Mouse (Mus musculus): Measurements from ENCODE around the gene Pam16. TPM values are rescaled to one million over a fixed set of nuclear protein-coding genes. Genes with fewer than 3 reads are reported as not detected.

Gene Pam16
- total RNA-seq, 1 experiment: 131 TPM

- in situ Hi-C loops (cut with MboI; ENCODE audit: low sequenced_read_pairs in 2 of 2, unreplicated experiment in 2 of 2): no loop called here
Measured at GRCm38 (mm10) chr16:4642937-4643336, 18.1 kb upstream of the Pam16 start.

DNA sequence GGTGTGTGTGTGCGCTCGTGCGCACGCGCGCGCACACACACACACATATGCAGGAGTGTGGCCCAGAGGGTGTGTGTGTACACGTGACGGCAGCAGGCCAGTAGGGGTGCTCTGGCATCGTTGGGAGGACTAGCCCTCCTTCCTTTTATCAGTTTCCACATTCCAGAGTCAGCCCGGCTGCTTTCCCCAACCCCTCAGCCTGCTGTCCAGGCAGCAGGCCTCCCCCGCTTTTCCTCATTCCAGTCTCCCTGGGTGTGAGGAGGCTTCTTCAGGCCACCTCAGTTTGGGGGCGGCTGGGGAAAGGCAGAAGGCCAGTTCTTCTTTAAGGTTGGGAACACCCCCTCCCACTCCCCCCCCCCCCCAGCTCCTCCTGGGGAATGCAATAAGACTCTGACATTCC is 17.4 kb upstream of the Pam16 start:
- Histone ChIP-seq H3K27ac (ENCODE audit: insufficient read depth, low read depth, low read length, poor library complexity, severe bottlenecking) (no peak overlapping the region), H3K9me3 (ENCODE audit: control insufficient read depth, insufficient read depth, low read depth, low read length) (no peaks in the 10 kb centered on the region), H3K36me3 (ENCODE audit: control insufficient read depth, insufficient read depth, low read length, poor library complexity, severe bottlenecking) (no peaks in the 10 kb centered on the region), H3K4me3 (ENCODE audit: insufficient read depth in 1 of 2, low read depth in 1 of 2, low read length in 2 of 2, poor library complexity in 1 of 2, severe bottlenecking in 1 of 2) (no peak overlapping the region), H3K9ac (ENCODE audit: insufficient read depth, low read depth, low read length, poor library complexity, severe bottlenecking) (no peak overlapping the region), H3K4me1 (ENCODE audit: control insufficient read depth in 2 of 2, insufficient read depth in 2 of 2, low read length in 2 of 2, poor library complexity in 1 of 2) (peaks cover 0 to 11% of the 10 kb centered on the region in 2 experiments; a peak in 1 of 4 replicates)
- DNase-seq (ENCODE audit: low read depth, low spot score): no peak
- no peak for TF ChIP-seq ZC3H11A (IDR thresholded peaks at IDR 0.05; ENCODE audit: borderline replicate concordance, low read depth, low read length)
- in situ Hi-C loops (cut with MboI; ENCODE audit: low sequenced_read_pairs in 2 of 2, unreplicated experiment in 2 of 2): no loop called here

More at GRCm38 (mm10) chr16:4642937-4643336, 18.1 kb upstream of the Pam16 start:
- no peak overlapping the region for H3K27ac ChIP-seq (ENCODE audit: insufficient read depth, low read depth, low read length, poor library complexity, severe bottlenecking)
- no peak for DNase-seq (ENCODE audit: low read depth, low spot score)
- H3K9ac ChIP-seq (ENCODE audit: insufficient read depth, low read depth, low read length, poor library complexity, severe bottlenecking): no peak overlapping the region
- TF ChIP-seq ZC3H11A (IDR thresholded peaks at IDR 0.05; ENCODE audit: borderline replicate concordance, low read depth, low read length) (no peak), MAFK (IDR thresholded peaks at IDR 0.05; ENCODE audit: insufficient read depth, low read depth, low read length) (no peak), CHD2 (IDR thresholded peaks at IDR 0.05; ENCODE audit: low read depth, low read length) (no peak), HCFC1 (IDR thresholded peaks at IDR 0.05; ENCODE audit: borderline replicate concordance, insufficient read depth, low read length) (no peak), ZNF384 (IDR thresholded peaks at IDR 0.05; ENCODE audit: low read depth, low read length) (no peak)
- no peaks in the 10 kb centered on the region for H3K9me3 ChIP-seq (ENCODE audit: control insufficient read depth, insufficient read depth, low read depth, low read length)
- peaks cover 0 to 11% of the 10 kb centered on the region in 2 experiments; a peak in 1 of 4 replicates for H3K4me1 ChIP-seq (ENCODE audit: control insufficient read depth in 2 of 2, insufficient read depth in 2 of 2, low read length in 2 of 2, poor library complexity in 1 of 2)
- no peak overlapping the region for H3K4me3 ChIP-seq (ENCODE audit: insufficient read depth in 1 of 2, low read depth in 1 of 2, low read length in 2 of 2, poor library complexity in 1 of 2, severe bottlenecking in 1 of 2)
- H3K36me3 ChIP-seq (ENCODE audit: control insufficient read depth, insufficient read depth, low read length, poor library complexity, severe bottlenecking): no peaks in the 10 kb centered on the region

- TF ChIP-seq ZC3H11A (IDR thresholded peaks at IDR 0.05; ENCODE audit: borderline replicate concordance, low read depth, low read length) (no peak), CHD2 (IDR thresholded peaks at IDR 0.05; ENCODE audit: low read depth, low read length) (no peak), MAFK (IDR thresholded peaks at IDR 0.05; ENCODE audit: insufficient read depth, low read depth, low read length) (no peak), HCFC1 (IDR thresholded peaks at IDR 0.05; ENCODE audit: borderline replicate concordance, insufficient read depth, low read length) (no peak), ZNF384 (IDR thresholded peaks at IDR 0.05; ENCODE audit: low read depth, low read length) (no peak)
- no peak for DNase-seq (ENCODE audit: low read depth, low spot score)
- in situ Hi-C loops (cut with MboI; ENCODE audit: low sequenced_read_pairs in 2 of 2, unreplicated experiment in 2 of 2): no loop called here
- no peaks in the 10 kb centered on the region for H3K9me3 ChIP-seq (ENCODE audit: control insufficient read depth, insufficient read depth, low read depth, low read length)
- H3K4me1 ChIP-seq (ENCODE audit: control insufficient read depth in 2 of 2, insufficient read depth in 2 of 2, low read length in 2 of 2, poor library complexity in 1 of 2): peaks cover 0 to 11% of the 10 kb centered on the region in 2 experiments; a peak in 1 of 4 replicates
- no peaks in the 10 kb centered on the region for H3K36me3 ChIP-seq (ENCODE audit: control insufficient read depth, insufficient read depth, low read length, poor library complexity, severe bottlenecking)
- H3K27ac ChIP-seq (ENCODE audit: insufficient read depth, low read depth, low read length, poor library complexity, severe bottlenecking): no peak overlapping the region
- H3K9ac ChIP-seq (ENCODE audit: insufficient read depth, low read depth, low read length, poor library complexity, severe bottlenecking): no peak overlapping the region
- H3K4me3 ChIP-seq (ENCODE audit: insufficient read depth in 1 of 2, low read depth in 1 of 2, low read length in 2 of 2, poor library complexity in 1 of 2, severe bottlenecking in 1 of 2): no peak overlapping the region
Measured at GRCm38 (mm10) chr16:4641119-4641838, 16.5 kb upstream of the Pam16 start.

DNA sequence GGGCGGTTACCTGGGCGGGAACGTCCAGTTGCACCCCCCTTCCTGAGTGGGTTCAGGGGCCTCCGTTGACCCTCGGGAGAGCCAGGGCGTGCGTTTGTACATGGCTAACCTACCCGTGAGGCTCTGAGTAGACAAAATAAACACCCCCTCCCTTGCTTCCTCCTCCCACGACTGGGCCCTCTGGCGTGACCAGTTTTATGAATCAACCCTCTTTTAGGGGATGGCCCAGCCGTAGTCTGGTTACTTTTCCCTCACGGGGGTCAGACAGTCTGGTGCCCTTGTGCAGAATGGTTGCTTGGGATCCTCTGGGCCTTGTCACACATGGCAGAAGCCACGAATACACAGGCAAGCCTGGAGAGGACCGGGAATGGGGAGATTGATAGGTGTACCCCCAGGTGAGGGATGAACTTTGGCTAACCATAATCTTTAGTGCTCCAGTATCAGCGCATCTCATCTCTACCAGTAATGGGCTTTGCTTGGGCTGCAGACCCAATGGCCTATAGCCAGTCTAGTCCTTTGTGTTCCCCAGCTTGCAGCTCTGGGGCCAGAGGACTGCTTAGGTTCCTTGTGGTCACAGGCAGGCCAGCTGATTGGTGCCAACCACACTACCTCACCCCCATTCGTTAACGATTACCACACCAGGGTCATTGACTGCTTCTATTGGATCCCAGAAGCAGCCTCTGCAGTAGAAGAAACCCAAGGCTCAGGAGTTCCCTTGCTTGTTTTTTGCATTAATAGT is 15.6 kb upstream of the Pam16 start:
- no peak overlapping the region for H3K27ac ChIP-seq (ENCODE audit: insufficient read depth, low read depth, low read length, poor library complexity, severe bottlenecking)
- H3K4me1 ChIP-seq (ENCODE audit: control insufficient read depth in 2 of 2, insufficient read depth in 2 of 2, low read length in 2 of 2, poor library complexity in 1 of 2): peaks cover 0 to 13% of the 10 kb centered on the region in 2 experiments; a peak in 1 of 4 replicates
- H3K36me3 ChIP-seq (ENCODE audit: control insufficient read depth, insufficient read depth, low read length, poor library complexity, severe bottlenecking): no peaks in the 10 kb centered on the region
- in situ Hi-C loops (cut with MboI; ENCODE audit: low sequenced_read_pairs in 2 of 2, unreplicated experiment in 2 of 2): no loop called here
- H3K9me3 ChIP-seq (ENCODE audit: control insufficient read depth, insufficient read depth, low read depth, low read length): no peaks in the 10 kb centered on the region
- peak overlapping the region; percentile 80 to 84 for H3K4me3 ChIP-seq (ENCODE audit: insufficient read depth in 1 of 2, low read depth in 1 of 2, low read length in 2 of 2, poor library complexity in 1 of 2, severe bottlenecking in 1 of 2)
- H3K9ac ChIP-seq (ENCODE audit: insufficient read depth, low read depth, low read length, poor library complexity, severe bottlenecking): peak overlapping the region; percentile 82
- TF ChIP-seq MAFK (IDR thresholded peaks at IDR 0.05; ENCODE audit: insufficient read depth, low read depth, low read length) (no peak), ZNF384 (IDR thresholded peaks at IDR 0.05; ENCODE audit: low read depth, low read length) (no peak), HCFC1 (IDR thresholded peaks at IDR 0.05; ENCODE audit: borderline replicate concordance, insufficient read depth, low read length) (no peak), CHD2 (IDR thresholded peaks at IDR 0.05; ENCODE audit: low read depth, low read length) (no peak), ZC3H11A (IDR thresholded peaks at IDR 0.05; ENCODE audit: borderline replicate concordance, low read depth, low read length) (no peak)
- no peak for DNase-seq (ENCODE audit: low read depth, low spot score)
